Mouse (Mus musculus) right cerebral cortex, adult 2 months (tissue): Measurements from ENCODE around the gene Npas3.
A peak's percentile ranks its signal among the peaks of the same experiment; 100 is the strongest.

Experiments used
- DNase-seq, 2 experiments: peaks; one replicate each; pipeline ENCODE4 v3.0.0; 2021 to 2022; ENCODE audit warnings: low spot score in 2 of 2

Npas3 gene

GRCm38 (mm10) chr12:54064986-54065385 lies 816.5 kb downstream of the Npas3 start:
- DNase-seq: no peak

- DNase-seq: no peak
Observed at GRCm38 (mm10) chr12:54065607-54066006, 817.1 kb downstream of the Npas3 start.

- no peak for DNase-seq
Observed at GRCm38 (mm10) chr12:54067419-54067818, 818.9 kb downstream of the Npas3 start.

GRCm38 (mm10) chr12:54067886-54068756 lies 819.6 kb downstream of the Npas3 start:
- no peak for DNase-seq

GRCm38 (mm10) chr12:54068757-54069146 lies 820.3 kb downstream of the Npas3 start:
- no peak for DNase-seq

GRCm38 (mm10) chr12:54074012-54074411 lies 825.5 kb downstream of the Npas3 start:
- DNase-seq: peak; percentile 9 to 34

GRCm38 (mm10) chr12:54080996-54081395 lies 832.5 kb downstream of the Npas3 start:
- DNase-seq: no peak

- no peak for DNase-seq
Observed at GRCm38 (mm10) chr12:54093729-54094128, 845.3 kb downstream of the Npas3 start.

GRCm38 (mm10) chr12:54096492-54096891 lies 848.0 kb downstream of the Npas3 start:
- DNase-seq: no peak

- no peak for DNase-seq
Observed at GRCm38 (mm10) chr12:54098136-54098535, 849.7 kb downstream of the Npas3 start.

- peak; percentile 71 to 77 for DNase-seq
Observed at GRCm38 (mm10) chr12:54098785-54099184, 850.3 kb downstream of the Npas3 start.

- DNase-seq: no peak
Observed at GRCm38 (mm10) chr12:54099458-54099857, 851.0 kb downstream of the Npas3 start.

- no peak for DNase-seq
Observed at GRCm38 (mm10) chr12:54101307-54101870, 852.9 kb downstream of the Npas3 start.

- DNase-seq: no peak
Observed at GRCm38 (mm10) chr12:54102500-54102899, 854.0 kb downstream of the Npas3 start.

- peak in 1 of 2 experiments; percentile 18 for DNase-seq
Observed at GRCm38 (mm10) chr12:54105531-54105930, 857.1 kb downstream of the Npas3 start.

- no peak for DNase-seq
Observed at GRCm38 (mm10) chr12:54105946-54106345, 857.5 kb downstream of the Npas3 start.

- no peak for DNase-seq
Observed at GRCm38 (mm10) chr12:54110342-54110741, 861.9 kb downstream of the Npas3 start.

- DNase-seq: no peak
Observed at GRCm38 (mm10) chr12:54110930-54111329, 862.5 kb downstream of the Npas3 start.

GRCm38 (mm10) chr12:54120386-54120785 lies 871.9 kb downstream of the Npas3 start:
- no peak for DNase-seq

- no peak for DNase-seq
Observed at GRCm38 (mm10) chr12:54121286-54121685, 872.8 kb downstream of the Npas3 start.
